Mouse (Mus musculus): ENCODE data around the gene AC124108.1.

Gene AC124108.1

DNA sequence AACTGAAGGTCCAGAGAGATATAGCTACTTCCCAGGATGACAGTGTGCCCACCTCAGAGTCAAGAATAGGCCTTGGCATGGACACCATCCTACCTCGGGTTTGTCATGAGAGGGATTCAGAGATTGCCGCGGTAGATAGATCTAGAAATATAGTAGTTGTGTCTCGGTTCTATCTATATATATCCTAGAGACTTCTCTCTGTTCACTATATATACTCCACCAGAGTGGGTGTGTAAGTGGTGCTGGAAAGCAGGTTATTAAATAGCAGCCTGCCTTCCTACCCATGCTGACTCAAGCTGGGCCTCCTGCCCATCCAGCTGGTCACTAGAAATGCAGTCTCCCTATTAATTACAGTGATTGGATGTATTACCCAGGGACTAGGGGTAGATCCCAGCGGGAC is 11.5 kb downstream of the AC124108.1 start:
- no peak for DNase-seq

DNA sequence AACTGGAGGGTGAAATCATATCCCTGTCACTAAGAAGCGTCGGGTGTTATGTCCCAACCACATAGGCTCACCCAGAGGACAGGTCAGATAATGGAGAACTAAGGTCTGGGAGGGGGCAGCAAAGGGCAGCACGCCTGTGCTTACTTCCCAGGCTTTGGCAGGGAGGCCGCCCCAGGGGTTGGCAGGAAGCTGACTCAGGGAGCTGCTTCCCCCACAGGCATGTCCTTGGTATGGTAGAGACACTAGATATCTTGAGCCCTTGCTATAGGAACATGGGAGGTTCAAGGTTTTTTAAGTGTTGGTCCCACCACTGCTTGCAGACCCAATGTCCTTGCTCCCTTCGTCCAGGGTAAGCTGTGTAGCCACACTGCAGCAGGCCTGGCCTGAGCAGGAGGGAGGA is 14.7 kb downstream of the AC124108.1 start:
- DNase-seq = peak; percentile 13

DNA sequence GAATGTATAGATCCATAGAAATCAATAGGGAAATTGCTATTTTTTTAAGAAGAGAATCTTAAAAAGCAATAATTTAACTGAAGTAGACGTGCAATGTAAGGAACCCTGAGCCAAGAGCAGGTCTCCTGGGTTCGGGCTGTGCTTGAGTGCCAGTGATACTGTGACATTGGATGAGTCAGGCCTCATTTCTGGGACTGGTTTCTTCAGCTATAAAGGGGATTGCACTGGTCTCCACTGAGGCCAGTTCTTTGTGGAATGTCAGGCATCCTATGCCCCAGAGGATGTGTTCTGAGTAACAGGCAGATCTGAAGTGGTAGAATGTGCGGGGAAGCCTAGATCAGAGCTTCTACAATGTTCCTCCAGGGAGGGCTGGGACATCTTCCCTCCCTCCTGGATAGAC is 15.6 kb downstream of the AC124108.1 start:
- DNase-seq = no peak

DNA sequence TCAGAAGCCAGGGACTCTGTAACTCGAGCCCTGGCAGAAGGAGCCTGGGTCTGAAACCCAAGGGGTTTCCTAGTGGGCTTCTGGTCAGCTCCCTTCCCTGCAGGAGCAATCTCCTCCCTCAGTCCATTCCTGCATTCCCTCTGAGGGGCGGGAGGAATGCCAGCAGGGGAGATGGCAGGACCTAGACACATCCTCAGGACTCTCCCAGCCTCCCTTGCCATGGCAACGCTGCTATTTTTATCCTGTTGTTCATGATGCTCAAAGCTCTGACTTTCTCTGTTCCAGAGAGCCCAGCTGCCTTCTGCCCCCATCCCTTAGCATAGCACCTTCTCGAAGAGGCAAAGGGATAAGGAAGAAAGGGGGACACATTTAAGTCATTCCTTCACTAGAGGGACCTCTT is 16.9 kb downstream of the AC124108.1 start:
- no peak for DNase-seq

DNA sequence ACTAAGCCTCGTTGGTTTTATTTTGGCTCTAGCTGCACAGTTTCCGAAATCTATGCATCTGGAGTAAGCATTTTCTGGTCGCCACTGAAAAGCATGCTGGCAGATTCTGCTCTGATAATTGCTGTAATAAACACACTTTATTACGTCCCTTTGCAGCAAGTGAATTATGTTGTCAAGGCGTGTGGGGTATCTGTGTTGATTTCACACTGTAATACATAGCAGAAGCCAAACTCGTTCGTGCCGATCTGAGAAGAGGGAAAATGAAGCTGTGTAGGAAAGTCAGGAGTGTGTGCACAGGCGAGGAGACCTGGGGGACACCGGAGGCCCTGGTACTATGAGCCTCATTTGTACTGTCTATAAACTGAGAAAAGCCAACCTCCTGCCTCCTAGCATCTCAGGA is 18.1 kb downstream of the AC124108.1 start:
- no peak for DNase-seq

DNA sequence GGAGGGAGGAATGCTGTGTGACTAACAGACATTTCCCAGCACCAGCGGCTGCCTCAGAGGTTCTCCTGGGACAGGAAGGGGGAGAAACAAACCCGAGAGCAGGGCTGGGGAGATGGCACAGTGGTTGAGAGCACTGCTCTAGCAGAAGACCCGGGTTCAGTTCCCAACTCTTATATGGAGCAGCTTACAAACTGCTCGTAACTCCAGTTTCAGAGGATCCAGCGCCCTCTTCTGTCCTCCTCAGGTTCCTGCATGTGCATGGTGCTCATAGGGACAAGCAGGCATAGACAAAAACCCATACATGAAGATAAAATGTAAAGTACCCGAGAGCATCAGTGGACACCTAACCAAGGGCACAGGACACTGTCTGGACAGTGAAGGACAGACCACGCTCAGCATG is 19.7 kb downstream of the AC124108.1 start:
- peak; percentile 41 for DNase-seq

DNA sequence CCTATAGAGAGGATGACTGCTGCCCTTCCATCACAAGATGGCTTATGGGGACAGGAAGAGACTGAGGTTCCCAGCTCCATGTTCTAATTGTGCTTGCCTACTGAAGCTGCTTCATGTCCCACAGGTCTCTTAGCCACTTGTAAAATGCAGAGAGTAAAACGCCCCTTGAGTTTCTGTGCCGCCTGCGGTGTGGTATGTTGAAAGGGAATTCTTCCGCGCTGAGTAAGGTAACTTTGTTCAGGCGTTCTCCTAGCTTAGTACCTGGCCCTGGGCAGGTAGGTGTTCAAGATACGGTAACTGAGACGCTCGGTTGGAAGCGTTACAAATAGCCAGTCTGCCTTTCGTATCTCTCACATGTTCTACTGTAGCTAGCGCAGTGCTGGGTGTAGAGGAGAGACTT is 20.4 kb downstream of the AC124108.1 start:
- no peak for DNase-seq

DNA sequence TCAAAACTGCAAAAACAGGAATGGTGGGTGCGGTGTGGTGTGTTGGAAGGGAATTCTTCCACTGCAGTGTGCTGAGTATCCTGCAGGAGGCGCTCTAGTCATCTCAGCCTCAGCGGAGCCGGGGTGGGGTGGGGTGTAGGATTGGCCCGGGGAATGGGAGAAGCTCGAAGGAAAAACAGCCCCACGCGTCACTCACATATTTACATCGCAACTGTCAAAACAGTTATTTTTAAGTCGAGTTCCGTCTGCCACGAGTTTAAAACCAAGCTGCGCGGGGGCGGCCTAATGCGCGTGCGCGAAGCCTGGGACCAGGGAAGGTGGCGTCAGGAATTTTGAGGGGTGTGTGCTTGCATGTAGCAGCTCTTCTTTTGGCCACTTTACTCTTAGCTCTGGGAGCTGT is 21.0 kb downstream of the AC124108.1 start:
- DNase-seq = peak; percentile 46

DNA sequence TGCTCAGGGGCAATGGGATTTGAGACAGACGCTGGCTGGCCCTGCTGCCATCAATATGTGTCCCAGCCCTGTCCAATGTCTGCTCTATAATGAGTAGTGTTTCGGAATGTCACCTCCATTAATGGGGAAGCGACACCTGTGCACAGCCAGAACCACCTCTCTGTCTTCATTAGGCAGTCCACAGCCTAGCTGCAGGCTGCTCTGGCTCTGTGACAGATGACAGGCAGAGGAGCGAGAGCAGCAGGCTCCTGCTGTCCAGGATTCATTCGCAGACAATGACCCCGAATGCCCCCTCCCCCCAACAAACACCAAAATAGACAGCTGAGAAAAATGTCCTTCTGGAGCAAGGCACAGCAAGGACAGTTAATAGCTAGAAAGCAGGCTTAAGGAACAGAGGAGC is 21.8 kb downstream of the AC124108.1 start:
- no peak for DNase-seq

DNA sequence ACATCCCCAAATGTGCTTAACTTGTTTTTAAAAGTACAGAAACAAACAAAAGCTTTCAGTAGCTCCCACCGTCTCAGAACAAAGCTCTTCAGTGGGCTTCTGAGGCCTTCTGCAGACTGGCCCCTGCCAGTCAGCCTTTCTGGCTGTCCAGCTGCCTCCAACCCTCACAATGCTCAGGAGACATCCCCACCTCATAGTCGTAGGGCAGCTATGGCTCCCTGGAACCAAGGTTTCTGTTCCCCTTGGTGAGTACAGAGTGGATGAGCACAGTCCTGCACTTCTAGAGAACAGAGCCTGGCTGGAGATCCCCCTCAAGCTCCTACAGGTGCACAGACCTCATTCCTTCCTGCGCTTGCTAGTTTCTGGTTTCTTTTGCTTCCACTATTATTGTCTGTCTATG is 25.0 kb downstream of the AC124108.1 start:
- no peak for DNase-seq

DNA sequence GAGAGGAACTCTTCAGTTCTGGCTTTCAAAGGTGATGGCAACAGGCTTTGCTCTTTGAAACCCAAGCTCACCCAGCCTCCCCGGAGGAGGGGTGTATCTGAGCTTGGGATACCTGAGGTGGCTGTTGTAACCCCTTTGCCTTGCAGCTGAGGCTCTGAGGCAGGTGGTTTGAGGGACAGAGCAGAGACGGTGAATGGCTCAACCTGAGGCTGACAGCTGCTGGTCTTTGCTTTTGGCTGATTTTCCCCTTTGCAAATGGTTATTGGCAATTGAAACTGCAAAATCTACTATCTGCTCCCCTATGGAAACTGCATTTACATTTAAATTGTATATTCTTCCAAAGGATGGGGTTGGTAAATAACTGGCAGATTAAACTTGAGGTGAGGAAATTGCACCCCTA is 30.4 kb downstream of the AC124108.1 start:
- DNase-seq = no peak

DNA sequence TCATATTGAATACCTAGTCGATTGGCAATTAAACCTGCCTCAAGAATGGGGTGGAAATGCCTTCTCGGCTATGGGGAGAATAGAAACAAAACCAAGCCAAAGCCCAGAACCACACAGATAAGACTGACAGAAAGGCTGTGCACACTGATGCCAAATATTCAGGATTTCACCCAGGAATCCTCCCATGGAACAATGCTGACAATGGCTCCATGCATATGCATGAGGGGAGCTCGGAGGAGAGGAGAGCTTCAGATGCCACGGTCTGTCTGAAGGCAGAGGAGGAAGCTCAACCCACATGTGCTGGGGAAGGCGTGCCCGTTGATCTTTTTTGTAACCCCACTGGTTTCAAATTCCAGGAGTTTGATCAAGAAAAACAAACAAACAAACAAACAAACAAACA is 30.9 kb downstream of the AC124108.1 start:
- DNase-seq = no peak

DNA sequence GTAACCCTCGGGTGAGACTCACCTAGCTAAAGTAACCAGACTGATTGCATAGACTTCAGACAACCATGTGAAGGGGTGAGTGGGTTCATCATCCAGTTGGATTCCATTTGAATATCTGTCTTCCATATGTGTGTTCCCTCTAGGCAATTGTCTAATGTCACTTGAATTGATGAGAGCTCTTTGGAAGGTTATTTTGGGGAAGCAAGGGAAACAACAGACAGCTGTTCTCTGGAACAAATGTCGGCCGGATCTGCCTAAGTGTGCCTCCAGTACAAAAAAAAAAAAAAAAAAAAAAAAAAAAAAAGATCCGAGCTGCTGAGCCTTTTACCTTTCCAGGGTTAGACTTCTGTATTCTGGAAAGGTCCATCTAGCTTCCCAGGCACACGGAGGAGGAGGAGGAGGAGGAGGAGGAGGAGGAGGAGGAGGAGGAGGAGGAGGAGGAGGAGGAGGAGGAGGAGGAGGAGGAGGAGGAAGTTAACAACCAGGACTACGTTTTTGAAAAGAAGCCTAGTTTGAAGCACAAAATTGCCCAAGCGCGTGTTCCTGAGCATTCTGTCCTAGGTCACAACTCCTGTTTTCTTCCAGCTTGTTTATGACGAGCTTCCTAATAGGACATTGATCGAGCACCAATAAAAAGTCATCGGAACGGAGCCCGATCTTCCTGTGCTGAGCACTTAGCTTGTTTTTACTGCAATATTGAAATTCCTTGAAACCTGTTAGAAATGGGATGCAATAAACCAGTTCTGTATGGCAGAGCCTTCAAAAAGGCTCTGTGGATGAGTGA is 35.2 kb downstream of the AC124108.1 start:
- DNase-seq = no peak

DNA sequence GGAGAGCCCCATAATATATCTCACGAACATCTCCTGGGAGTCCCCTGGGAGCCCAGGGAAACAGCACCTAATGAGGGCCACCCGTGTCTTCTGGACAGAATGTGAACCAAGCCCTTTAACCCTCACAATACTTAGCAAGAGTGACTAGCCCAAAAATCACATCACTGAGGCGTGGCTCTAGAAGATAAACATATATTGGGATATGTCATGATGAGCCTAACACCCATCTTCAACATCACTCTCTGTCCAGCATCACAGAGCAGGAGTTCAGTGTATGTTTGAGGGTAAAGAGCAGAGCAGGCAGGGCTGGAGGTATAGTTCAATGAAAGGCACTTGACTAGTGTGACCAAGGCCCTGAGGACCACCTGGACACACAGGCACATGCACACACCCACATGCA is 38.4 kb downstream of the AC124108.1 start, which contains the start of gene Gm10188:
Gene Gm10188, minus strand, starts transcription at position 101 of the 400 bp plus-strand sequence.
- no peak for DNase-seq

DNA sequence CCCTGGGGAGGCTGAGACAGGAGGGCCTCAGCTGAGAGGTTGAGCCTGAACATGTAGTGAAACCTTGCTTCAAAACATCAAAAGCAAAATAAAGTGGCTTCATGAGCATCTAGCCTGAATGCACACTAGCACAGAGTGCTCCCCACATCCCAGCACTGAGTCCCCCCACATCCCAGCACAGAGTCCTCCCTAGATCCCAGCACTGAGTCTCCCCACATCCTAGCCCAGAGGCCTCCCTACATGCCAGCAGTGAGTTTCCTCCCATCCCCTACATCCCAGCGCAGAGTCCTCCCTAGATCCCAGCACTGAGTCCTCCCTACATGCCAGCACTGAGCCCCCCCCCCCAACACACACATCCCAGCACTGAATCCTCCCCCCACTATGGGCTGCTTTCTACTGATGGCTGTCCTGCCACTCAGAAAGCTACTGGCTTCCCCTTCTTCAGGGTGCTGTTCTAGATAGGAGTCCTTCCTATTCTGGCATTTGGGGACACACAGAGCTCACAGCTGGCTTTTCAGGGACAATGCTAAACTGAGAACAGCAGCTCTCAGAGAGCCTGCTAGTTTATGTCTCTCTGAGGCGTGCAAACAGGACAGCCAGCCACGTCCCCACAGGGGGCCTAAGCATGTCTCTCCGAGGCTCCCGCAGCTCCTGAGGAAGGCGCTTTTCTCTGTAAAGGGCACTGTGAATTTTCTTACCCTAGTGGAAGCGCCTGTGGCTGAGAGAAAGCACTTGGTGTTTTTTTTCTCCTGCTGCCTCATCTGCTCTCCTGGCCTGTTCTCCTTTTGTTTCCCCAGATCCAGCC is 40.4 kb downstream of the AC124108.1 start:
- no peak for DNase-seq

DNA sequence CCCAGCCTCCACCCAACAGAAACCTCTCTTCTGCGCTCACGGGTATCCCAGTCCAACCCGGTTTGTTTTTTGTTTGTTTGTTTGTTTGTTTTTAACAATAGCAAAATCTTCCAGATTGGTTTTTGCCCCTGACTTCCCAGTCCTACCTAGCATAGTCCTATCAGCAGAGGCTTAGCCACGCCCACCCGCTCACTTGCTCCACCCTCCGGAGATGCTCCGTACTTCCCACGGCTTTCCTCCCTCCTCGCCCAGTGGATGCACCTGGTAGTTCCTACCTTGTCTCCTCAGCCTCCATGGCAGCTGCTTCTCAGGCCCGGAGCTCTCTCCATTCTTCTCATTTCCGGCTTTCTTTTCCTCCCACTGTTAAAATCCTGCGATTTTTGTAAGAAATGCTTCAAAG is 42.3 kb downstream of the AC124108.1 start:
- DNase-seq = peak; percentile 58

DNA sequence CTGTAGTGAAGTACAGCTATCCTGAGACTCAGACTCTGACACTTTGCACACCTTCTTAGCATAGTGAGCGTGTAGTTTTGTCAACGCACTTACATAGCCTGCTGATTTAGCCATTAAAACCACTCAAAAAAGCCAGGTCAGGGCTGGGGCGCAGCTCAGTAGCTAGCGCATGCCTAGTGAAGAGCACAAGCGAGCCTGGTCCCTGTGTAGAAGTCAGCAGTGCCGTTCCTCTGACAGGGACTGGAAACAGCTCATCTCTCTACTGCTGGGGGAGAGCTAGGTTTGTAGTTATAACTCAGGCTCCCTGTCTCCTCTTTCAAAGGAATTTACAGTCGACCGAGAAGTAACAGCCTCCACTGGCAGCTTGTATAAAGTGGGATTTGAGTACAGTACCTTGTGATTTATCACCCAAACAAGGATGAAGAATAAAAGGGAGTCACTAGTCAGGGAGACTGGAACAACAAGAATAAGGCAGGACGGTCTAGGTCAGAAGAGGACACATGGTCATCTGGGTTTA is 43.6 kb downstream of the AC124108.1 start:
- no peak for DNase-seq

DNA sequence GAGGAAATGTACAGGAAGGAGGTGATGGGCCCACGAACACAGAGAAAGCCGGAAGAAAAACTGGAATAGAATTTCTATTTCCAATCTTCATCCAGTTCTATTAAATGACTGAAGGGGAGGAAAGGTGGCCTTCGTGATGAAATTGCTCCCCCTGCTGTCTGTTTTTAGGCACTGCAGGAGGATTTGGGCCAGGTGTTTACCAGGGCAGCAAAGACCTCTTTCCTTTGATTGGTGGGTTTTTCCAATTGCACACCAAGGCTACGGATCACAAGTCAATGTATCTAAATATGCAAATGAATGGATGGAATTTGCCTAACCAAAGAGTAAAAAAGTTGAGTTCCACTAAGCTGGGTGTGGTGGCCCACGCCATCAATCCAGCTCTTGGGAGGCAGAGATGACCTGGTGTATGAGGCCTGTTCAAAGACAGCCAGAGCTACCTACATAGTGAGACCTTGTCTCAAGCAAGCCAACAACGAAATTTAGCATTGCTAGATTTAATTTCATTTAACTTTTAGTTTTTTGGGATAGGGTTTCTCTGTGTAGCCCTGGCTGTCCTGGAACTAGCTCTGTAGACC is 46.4 kb downstream of the AC124108.1 start:
- DNase-seq = peak; percentile 56

DNA sequence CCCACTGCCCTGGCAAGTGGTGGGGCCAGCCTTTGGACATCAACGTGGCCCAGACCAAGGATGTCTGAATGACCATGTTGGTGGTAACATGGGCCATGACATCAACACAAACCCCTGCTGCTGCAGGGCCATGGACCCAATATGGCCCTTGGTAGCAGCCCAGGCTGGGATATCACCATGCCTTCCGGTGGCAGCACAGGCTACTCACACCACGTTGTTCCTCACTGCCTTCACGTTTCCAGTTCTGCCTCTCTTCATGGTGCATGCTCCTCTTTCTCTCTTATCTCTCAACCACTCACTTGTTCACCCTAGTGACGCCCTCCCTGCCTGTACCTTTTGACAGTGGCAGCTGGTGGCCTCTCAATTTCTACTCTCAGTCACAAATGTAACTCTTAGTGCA is 53.8 kb downstream of the AC124108.1 start:
- peak; percentile 42 for DNase-seq

DNA sequence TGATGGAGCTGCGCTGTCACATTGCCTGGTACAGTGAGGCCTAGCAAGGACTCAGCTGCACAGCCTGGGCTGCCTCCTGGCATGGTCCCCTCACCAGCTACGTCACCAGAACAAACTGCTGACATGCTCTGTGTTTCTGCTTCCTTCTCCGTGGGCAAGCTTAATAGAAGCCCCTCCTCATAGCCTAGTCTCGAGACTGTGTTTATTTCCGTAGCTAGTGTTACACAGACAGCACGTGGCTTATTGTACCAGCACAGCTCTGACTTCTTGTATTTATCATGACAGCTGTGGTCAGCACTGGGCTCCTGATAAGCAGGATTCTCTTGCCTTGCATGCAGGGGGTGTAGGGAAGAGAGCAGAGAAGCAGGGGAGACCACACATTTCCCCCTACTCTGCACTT is 54.9 kb downstream of the AC124108.1 start:
- DNase-seq = peak; percentile 31

DNA sequence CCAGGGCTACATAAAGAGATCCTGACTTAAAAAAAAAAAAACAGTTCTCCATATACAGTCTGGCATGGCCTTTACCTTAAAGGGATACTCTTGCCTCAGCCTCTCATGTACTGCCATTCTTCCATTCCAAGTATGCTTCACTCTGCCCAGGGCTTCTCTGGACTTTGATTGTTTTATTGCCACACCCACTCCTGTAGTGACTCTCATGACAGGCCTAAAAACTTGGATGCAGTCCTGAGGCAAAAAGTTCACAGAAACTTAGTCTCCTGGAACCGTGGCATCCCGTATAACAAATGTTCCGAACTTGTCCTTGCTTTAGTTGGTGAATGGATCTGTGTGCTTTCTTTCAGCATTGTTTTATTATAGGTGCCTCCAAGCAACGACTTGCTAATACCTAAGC is 55.4 kb downstream of the AC124108.1 start:
- DNase-seq = no peak

DNA sequence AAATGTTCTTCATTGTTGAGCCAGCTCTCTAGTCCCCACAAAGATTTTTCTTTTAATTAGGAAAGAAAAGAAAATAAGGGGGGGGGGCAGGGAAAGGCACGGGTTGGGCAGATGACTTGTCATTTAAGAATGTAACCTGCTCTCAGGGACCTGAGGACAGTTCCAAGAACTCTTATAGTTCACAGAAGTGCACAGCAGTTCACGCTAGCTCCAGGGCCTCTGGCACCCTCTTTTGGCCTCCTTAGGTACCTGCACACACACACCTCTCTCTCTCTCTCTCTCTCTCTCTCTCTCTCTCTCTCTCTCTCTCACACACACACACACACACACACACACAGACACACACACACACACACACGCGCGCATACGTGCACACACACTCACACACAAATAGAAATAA is 63.2 kb downstream of the AC124108.1 start:
- DNase-seq = no peak

Measured in liver (tissue).